Mouse (Mus musculus) left cerebral cortex, adult 9 months (tissue): Measurements from ENCODE around the gene Galk1.
A peak's percentile ranks its signal among the peaks of the same experiment; 100 is the strongest.

ENCODE experiments used
- DNase-seq, 2 experiments: peaks; one replicate each; pipeline ENCODE4 v3.0.0; 2022; ENCODE audit warnings: low spot score in 2 of 2

Galk1 gene

DNA sequence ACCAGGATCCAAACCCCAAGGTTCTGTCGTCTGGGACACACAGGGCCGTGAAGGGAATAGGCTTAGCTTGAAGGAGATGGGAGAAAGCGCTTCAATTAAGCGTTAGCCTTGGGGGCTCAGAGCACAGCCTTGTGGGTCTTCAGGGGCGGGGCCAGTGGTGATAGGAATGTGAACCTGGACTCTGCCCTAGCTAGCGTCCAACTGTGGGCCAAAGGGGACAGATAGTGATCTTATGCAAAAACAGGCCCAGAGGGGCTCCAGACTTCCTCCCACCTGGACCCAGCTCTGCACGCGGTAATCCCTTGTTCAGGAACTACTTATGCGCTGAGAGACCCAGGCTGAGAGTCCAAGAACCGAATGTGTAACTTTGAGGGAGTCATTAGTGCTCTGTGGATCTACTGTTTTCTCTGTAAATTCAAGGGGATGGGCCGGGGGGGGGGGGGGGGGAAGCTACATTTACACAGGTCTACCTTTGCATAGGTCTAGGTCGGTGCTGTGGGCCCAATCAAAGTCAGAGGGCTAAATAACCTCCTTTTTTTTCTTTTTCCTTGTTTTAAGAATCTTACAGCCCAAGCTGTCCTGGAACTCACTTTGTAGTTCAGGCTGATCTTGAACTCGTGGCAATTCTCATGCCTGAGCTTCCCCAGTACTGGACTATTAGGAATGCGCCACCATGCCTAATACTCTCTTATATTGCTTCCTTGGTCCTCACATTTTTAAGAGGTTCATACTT is 824 bp downstream of the Galk1 start:
- DNase-seq = no peak

- DNase-seq = no peak
These were observed 1.6 kb downstream of the Galk1 start for GRCm38 (mm10) chr11:116010948-116011347.

GRCm38 (mm10) chr11:116010146-116010545 is 2.4 kb downstream of the Galk1 start:
- DNase-seq = no peak

- no peak for DNase-seq
These were observed 2.9 kb downstream of the Galk1 start for GRCm38 (mm10) chr11:116009661-116010060.

DNA sequence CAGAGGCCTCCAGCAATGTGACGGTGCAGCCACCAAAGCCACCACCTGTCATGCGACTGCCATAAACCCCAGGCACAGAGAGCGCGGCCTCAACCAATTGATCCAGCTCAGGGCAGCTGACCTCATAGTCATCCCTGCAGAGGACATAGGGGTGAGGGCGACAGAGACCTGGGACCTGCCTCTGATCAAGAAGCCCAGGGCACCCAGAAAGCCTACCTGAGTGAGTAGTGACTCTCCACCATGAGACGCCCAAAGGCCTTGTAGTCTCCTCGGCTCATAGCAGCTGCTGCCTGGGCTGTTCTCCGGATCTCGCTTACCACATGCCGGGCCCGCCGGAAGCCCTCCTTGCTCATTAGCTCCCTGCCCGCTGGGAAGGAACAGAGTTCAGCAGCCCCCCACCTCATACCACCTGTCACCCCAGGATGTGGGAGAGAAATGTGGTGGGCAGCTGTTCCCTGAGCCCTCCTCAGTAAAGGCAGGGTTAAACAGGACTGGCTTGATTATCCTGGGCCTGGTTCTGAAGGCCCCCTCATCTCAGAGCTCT is 3.6 kb downstream of the Galk1 start:
- no peak for DNase-seq

GRCm38 (mm10) chr11:116008411-116008810 is 4.1 kb downstream of the Galk1 start:
- DNase-seq = no peak

DNA sequence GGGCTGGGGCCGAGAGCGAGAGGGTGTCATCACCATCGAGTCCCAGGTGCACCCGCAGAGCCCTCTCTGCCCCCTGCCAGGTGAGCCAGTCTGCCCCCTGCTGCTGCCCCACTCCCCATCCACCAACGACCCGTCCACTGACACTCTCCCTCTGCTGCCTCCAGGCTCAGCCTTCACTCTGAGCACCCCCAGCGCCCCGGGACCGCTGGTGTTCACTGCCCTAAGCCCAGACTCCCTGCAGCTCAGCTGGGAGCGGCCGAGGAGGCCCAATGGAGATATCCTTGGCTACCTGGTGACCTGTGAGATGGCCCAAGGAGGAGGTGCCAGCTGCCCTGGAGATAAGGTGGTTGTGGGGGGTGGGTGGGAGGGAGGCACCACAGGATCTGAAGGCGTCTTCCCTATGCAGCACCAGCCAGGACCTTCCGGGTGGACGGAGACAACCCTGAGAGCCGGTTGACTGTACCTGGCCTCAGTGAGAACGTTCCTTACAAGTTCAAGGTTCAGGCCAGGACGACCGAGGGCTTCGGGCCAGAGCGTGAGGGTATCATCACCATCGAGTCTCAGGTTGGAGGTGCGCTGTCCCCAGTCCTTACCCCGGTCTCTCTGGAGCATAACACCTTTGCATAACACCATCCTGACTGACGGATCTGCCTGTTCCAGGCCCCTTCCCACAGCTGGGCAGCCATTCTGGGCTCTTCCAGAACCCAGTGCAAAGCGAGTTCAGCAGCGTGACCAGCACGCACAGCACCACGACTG is 5.2 kb downstream of the Galk1 start:
- DNase-seq = no peak

DNA sequence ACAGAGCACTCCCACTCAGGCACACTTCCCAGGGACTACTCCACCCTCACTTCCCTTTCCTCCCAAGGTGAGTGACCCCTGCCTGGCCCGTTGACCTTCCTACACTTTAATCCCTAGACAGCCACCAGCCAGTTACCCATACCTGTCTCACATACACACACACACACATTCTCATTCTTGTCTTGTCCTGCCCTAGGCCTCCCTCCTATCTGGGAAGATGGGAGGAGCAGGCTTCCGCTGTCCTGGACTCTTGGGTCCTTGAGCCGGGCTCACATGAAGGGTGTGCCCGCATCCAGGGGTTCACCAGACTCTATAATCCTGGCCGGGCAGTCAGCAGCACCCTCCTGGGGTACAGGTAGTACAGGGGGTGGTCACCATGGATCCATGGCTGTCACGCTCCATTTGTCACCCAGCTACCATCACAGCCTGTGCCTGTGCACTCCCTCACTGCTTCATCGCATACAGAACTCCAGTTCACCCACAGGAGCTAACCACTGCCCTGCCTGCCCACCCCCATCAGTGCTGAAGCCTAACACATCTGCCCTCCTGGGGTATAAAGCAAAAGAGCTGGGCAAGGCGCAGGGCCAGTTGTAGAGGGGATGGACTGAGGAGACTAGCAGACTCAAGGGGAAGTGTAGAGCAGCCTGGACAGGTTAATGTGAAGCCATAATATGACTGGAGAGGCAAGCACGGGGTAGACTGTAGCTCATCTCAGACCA is 6.7 kb downstream of the Galk1 start:
- DNase-seq = no peak

- DNase-seq = peak in 1 of 2 experiments; percentile 57
These were observed 7.4 kb downstream of the Galk1 start for GRCm38 (mm10) chr11:116004840-116005700.

DNA sequence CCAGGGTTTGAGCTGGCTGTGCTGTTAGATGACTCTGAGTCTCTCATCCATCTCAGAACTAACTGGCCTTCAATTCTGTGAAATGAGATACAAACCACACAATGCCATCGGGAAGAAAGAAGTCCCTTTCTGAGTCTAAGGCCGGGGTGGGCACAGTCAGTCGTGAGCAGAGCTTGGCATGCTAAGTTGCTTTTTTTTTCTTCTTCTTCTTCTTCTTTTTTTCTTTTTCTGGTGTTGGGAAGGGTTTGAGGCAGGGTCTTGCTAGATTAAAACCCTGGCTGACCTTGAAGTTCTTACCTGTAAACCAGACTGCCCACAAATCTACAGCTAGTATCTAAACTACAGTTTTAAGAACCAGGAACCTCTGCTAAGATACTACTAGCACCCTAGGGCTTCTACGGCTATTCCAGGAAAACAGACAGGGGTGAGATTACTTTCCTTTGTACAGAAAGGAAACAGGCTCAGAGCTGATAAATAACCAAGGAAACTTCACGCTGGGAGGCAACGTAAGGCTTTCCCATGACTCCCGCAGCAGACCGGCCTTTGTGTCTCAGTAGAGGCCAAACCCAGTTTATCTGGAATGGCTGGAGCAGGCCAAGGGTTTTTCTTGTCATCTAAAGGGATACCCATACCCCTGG is 8.2 kb downstream of the Galk1 start:
- no peak for DNase-seq

- DNase-seq = no peak
These were observed 9.6 kb downstream of the Galk1 start for GRCm38 (mm10) chr11:116002894-116003293.

GRCm38 (mm10) chr11:116001725-116002124 is 10.8 kb downstream of the Galk1 start:
- DNase-seq = no peak

DNA sequence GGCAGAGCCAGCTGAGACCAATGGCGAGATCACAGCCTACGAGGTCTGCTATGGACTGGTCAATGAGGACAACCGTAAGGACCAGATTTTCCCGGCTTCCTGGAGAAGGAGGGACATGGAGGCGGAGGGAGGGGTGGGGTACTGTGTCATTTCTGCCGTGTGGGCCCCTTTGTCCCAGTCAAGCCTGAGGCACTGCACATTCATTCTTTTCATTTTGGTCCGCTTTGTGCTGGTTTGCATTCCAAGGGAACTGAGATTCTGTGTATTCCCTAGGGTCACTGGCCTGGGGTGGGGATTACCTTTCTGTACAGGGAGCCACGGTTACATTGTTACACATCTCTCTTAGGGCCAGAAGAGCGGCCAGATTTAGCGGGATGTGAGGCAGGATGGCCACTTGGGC is 11.9 kb downstream of the Galk1 start:
- DNase-seq = no peak

- peak in 1 of 2 experiments; percentile 84 for DNase-seq
These were observed 12.9 kb downstream of the Galk1 start for GRCm38 (mm10) chr11:115999538-116000143.

DNA sequence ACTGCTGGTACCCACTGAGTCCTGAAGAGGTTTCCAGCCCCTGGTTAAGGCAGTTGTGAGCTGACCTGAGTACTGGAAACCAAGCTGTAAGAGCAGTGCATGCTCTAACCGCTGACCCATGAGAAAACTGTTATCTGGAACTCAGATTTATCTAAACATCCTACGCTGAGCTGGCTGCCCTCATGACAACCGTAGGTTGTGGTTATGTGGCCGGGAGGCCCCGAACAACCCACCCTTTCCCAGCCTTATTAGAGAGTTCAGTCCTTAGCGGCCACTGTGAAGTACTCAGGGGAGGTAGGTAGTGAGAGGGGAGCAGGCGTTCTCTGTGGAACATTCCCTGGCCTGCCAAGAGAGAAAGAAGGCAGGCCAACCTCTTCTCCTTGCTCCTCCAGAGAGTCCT is 13.5 kb downstream of the Galk1 start:
- DNase-seq = no peak

GRCm38 (mm10) chr11:115997662-115998061 is 14.9 kb downstream of the Galk1 start:
- DNase-seq = no peak

DNA sequence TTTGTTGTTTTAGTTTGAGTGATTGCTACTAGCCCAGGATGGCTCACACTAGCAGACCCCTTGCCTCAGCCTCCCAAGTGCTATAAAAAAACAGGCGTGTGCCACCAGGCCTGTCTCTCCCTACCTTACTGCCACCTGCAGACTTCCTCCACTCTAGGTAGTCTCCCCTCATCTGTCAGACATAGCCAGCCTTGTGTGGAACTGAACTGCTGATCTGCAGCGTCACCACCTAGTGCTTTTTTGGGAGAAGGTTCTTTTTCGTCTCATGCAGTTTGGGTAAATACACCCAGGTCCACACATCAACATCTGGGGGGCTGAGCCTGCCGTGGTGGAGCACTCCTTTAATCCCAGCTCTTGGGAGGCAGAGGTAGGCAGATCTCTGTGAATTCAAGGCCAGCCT is 15.5 kb downstream of the Galk1 start:
- DNase-seq = no peak

DNA sequence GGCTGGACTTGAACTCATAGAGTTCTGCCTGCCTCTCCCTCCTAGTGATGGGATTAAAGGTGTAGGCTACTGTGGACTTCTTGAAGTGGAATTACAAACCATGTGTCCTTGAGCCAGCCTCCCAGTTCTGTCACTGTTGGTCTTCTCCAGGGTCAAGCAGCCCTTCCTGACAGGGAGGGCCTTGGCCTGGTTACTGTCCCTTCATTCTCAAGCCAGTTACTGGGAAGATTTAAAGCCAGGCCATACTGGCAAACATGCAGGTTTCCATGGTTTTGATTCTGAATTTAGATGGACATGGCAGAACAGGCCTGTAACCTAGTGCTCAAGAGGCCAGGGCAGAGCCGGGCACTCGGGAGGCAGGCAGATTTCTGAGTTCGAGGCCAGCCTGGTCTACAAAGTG is 17.3 kb downstream of the Galk1 start:
- no peak for DNase-seq

GRCm38 (mm10) chr11:115992098-115992497 is 20.4 kb downstream of the Galk1 start:
- DNase-seq = no peak

GRCm38 (mm10) chr11:115989686-115990085 is 22.8 kb downstream of the Galk1 start:
- no peak for DNase-seq
